Mouse (Mus musculus) testis, adult 2 months (tissue): ENCODE data around the gene Anapc11.

Experiments
- CTCF ChIP-seq: fragments of 200-500 bp; IDR thresholded peaks from 2 replicates; pipeline ENCODE4 v1.5.1; 2012; ENCODE audit warnings: low read depth, mild to moderate bottlenecking, inconsistent platforms, low read length, moderate library complexity; ENCODE audit not compliant: control insufficient read depth, insufficient read depth, insufficient replicate concordance
- POLR2A ChIP-seq: fragments of 200-500 bp; IDR thresholded peaks from 2 replicates; pipeline ENCODE4 v1.6.1; 2012; ENCODE audit warnings: low read depth, mild to moderate bottlenecking, inconsistent platforms, low read length, moderate library complexity; ENCODE audit not compliant: control insufficient read depth

GRCm38 (mm10) chr11:120580190-120580589 lies 18.0 kb upstream of the Anapc11 start:
- TF ChIP-seq POLR2A, result no peak
- TF ChIP-seq CTCF, result no peak
